Mouse (Mus musculus) c-Kit-positive CD71-negative TER-119-negative erythroid progenitor cells, embryonic 14.5 days (primary cell): ENCODE measurements around the gene Irak3.

Experiments
- DNase-seq: peaks from one replicate; pipeline ENCODE4 v3.0.0-alpha.2; 2013; ENCODE audit warnings: low read depth

Irak3 gene

GRCm38 (mm10) chr10:120204591-120205210, 2.8 kb upstream of the Irak3 start:
- no peak for DNase-seq

GRCm38 (mm10) chr10:120202467-120203250, 729 bp upstream of the Irak3 start:
- no peak for DNase-seq

- DNase-seq: no peak
Measured at GRCm38 (mm10) chr10:120201131-120201921, 604 bp downstream of the Irak3 start, which contains the start of gene Tmbim4. Gene Tmbim4, plus strand, starts transcription at chr10:120201590.

GRCm38 (mm10) chr10:120197061-120197835, 4.7 kb downstream of the Irak3 start:
- no peak for DNase-seq

GRCm38 (mm10) chr10:120193255-120193654, 8.7 kb downstream of the Irak3 start:
- DNase-seq: no peak

- DNase-seq: no peak
Measured at GRCm38 (mm10) chr10:120192278-120192677, 9.7 kb downstream of the Irak3 start.

- no peak for DNase-seq
Measured at GRCm38 (mm10) chr10:120191165-120191564, 10.8 kb downstream of the Irak3 start.

- DNase-seq: no peak
Measured at GRCm38 (mm10) chr10:120189782-120190181, 12.1 kb downstream of the Irak3 start.

- no peak for DNase-seq
Measured at GRCm38 (mm10) chr10:120189276-120189675, 12.7 kb downstream of the Irak3 start.

GRCm38 (mm10) chr10:120188513-120188912, 13.4 kb downstream of the Irak3 start:
- DNase-seq: no peak

- DNase-seq: no peak
Measured at GRCm38 (mm10) chr10:120183342-120183741, 18.6 kb downstream of the Irak3 start.

GRCm38 (mm10) chr10:120182887-120183286, 19.0 kb downstream of the Irak3 start:
- no peak for DNase-seq

- no peak for DNase-seq
Measured at GRCm38 (mm10) chr10:120174192-120174705, 27.7 kb downstream of the Irak3 start.

GRCm38 (mm10) chr10:120171340-120171739, 30.6 kb downstream of the Irak3 start:
- no peak for DNase-seq

- DNase-seq: no peak
Measured at GRCm38 (mm10) chr10:120170277-120170676, 31.7 kb downstream of the Irak3 start.

GRCm38 (mm10) chr10:120169841-120170240, 32.1 kb downstream of the Irak3 start:
- no peak for DNase-seq

GRCm38 (mm10) chr10:120169064-120169463, 32.9 kb downstream of the Irak3 start:
- no peak for DNase-seq

GRCm38 (mm10) chr10:120168070-120168469, 33.9 kb downstream of the Irak3 start:
- no peak for DNase-seq

- DNase-seq: no peak
Measured at GRCm38 (mm10) chr10:120165793-120166503, 36.0 kb downstream of the Irak3 start.

GRCm38 (mm10) chr10:120164931-120165792, 36.8 kb downstream of the Irak3 start:
- DNase-seq: no peak
